Mouse (Mus musculus): ENCODE measurements around the gene D630023F18Rik.

Gene D630023F18Rik

DNA sequence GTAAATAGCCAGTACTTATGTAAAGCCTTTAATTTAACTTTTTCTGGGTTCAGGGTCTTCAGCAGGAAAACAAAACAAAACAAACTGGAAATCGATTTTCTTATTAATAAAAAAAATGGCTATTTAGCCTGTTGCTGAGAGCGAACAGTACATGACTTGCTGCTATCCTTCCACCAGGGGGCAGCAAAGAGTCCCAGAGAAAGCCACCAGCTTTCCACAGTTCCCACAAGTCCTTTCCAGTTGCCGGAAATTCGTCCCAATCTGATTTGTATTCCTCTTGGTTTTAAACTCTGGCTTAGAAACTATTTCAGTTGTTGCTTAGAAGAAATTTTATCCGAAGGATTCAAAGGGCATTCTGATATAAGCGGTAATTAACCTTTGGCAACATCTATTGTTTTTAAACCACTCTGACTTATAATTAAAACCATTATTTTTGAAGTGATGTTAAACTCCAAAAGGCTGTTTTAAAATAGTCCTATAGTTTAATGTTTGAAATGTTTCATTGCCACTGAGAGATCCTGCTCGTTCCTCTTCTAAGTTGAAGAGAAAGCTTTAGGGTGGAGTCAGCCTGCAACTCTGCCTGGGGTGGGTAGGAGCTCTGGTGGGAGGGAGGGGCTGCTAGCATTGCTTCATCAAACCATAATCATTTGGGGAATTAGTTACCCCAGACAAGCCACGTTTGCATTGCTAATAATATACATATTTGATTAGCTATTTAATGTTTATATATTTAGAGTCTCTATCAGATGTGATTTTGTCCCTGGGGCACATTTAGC lies 10.8 kb downstream of the D630023F18Rik start:
- in situ Hi-C loops (cut with MboI, MseI), result no loop called here

DNA sequence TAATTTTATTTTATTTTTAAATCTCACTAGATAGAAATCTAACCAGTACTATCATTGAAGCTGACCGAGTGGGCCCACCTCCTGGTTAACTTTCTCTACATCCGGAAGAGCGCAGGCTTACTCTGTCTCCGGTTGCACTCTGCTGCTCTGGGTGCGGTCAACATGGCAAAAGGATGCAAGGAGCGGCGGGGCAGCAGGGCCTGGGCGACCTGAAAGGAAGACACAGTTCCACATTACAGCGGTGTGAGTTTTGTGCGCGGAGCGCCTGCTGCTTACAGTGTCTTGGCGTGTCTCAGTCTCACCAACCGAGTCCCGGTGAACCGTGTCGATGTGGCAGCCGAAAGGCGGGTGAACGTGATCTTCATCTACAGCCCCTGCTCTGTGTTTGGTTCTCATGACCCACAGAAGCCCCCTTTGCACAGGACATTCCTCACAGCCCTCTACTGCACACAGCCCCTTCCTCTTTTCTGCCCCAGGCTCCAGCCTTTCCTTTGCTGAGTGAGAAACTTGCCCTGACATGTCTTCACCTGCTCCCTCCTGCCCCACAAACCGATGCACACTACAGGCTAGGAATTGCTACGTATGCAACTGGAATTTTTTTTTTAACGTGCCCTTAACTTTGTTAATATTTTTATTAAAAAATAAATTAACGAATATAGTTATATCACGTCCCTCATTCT lies 13.1 kb downstream of the D630023F18Rik start:
- in situ Hi-C loops (cut with MboI, MseI), result no loop called here

DNA sequence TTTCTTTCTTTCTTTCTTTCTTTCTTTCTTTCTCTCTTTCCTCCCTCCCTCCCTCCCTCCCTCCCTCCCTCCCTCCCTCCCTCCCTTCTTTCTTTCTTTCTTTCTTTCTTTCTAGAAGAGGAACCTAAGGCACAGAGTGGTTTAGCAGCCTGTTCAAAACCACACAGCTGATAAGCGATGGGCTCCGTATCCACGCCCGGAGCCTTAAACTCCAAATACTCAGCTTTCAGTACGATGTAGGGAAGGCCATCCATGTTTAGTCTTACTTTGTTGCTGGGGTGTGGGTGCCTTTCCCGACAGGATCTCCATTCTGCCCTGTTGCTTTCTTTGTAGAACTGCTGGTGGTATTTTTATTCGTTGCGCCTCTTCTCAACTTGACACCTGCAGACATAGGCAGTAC lies 13.8 kb downstream of the D630023F18Rik start:
- in situ Hi-C loops (cut with MboI, MseI), result no loop called here

DNA sequence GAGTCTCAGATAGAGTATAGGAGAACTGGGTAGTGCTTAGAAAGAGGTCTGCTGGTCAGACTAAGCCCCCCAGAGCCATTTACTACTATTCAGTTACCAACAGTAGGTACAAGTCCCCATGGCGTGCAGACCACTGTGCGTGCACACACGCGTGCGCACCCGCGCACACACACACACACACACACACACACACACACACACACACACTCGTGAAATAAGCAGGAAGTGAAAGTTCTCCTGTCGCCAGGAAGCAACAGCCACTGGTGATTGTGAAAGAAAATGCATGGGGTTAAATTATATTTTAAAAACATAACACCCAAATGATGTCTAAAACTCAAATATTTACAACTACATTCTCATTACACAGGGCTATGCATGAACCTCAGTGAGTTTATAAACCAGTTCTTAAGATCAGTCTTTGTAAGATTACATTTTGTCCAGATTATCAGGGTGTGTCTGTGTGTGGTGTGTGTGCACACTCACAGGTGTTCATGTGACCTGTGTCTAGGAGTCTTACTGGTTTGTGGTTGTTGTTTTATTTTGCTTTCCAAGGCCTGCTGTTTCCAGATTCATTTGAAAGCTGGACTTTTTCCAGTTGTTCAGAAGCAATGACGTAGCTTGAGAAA lies 15.2 kb downstream of the D630023F18Rik start:
- in situ Hi-C loops (cut with MboI, MseI), result no loop called here

DNA sequence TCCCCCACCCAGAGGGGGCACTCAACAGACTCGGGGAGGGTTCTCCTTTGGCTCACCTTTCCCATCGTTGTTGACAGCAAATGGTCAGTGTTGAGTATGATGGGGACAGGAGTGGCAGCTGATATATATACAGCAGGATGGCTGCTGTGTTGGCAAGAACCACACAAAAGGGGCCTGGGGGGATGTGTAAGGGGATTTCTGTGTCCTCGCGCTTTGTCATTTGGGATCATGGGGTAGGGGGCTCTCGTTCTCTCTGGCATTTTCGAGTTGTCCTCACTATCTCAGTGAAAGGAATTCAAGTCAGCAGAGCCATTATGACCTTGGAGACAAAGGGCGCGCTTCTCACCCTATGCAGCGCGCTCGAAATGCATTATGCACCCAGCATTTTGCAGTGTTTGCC lies 19.7 kb downstream of the D630023F18Rik start, which contains the start of gene Cryga:
Gene Cryga (minus strand): TSS at position 101 of the 400 bp plus-strand sequence.
- in situ Hi-C loops (cut with MboI, MseI), result no loop called here

DNA sequence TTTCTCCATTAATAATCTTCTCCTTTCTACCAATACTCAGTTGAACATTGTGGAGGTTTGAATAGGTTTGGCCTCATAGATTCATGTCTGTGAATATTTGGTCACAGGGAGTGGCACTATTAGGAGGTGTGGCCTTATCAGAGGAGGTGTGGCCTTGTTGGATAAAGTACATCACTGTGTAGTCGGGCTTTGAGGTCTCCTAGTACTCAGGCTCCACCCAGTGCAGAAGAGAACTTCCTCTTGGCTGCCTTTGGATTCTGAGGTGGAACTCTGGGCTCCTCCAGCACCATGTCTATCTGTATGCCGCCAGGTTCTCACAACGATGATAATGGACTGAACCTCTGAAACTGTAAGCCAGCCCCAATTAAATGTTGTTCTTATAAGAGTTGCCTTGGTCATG lies 26.1 kb downstream of the D630023F18Rik start:
- in situ Hi-C loops (cut with MboI, MseI), result no loop called here

DNA sequence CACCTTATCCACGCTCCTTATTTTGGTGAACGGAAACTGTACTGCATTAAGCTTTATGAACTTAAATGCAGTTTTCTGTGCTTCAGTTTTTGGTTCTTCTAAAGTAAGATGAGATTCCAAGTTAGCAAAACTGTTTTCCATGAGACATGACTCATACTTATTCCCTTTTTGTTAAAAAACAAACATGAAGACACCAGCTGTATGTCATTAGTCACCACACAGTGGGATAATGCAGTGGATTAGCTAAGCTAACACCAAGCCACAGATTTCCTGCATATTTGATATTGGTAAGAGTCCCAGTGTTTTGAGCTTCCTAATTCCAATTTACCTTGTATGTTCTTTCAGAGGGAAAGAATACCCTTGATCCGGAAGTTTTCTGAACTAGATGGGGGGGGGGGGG lies 31.4 kb downstream of the D630023F18Rik start:
- in situ Hi-C loops (cut with MboI, MseI), result no loop called here

DNA sequence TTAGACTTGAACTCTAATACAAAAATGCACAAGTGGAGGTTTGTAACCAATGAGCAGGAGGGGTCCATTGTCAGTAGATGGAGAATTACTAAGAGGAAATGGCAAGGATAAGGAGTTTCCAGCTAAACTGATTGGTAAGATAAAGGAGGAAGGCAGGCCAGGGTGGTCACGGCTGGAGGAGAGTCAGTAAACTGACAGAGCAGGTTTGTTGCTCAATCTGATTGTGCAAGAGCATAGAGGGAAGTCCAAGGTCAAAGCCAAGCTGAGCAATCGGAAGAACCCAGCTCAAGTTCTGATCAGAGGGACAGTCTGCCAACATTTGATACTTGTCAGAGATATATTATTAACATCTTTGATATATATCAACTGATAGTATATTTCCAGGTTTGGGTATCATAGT lies 32.6 kb downstream of the D630023F18Rik start:
- in situ Hi-C loops (cut with MboI, MseI), result no loop called here

DNA sequence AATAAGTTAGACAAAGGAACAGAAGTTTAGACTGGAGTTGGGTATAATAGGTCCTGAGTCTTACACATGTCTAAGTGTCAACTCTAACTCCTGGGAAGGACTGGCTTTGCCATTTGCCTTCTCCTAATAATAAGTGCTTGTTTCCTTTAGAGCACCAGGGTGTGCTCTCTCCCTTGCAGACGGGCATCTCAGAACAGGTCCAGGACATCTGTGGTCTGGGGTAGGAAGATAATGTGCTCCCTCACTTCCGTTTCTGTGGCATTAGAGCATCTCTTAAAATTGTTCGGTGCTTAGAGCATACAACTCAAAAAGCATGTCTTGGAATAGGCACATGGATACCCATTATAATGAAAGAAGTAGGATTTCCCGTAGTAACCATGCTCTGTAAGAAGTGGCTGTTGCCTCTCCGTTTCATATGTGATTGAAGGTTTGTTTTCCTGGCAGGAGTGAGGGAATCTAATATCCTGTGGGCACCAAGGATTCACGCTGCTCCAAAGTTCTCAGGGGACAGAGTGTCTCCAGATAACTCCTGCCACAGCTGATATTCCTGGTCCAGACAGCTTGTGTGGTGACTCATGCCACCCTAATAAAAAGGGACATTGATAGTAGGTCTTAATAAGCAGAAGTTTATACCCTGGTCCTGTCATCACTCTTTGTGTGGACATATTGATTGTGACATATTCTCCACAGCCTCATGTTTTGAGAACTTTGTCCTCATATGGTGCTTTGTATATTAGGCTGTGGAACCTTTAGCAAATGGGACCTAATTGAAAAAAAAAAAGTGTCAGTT lies 34.3 kb downstream of the D630023F18Rik start:
- in situ Hi-C loops (cut with MboI, MseI), result no loop called here

DNA sequence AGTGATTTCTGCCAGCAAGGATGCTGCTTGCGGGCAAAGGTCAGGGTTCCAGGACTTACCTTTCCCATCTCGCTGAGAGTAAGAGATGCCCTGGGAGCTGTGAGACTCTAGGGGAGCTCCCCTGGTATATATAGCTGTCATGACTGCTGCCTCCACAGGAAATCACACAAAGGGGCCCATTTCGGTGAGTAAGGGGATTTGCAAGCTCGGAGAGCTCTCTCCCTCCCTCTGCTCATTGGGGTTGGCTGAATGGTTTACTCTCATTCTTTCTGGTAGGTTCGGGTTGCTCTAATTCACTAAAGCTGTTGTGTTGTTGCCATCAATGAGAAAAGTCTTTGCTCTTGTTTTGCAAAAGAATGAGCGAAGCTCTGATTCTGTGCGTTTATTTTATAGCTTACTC lies 40.8 kb downstream of the D630023F18Rik start, which contains the start of gene Crygb:
Gene Crygb (minus strand): TSS at position 101 of the 400 bp plus-strand sequence.
- in situ Hi-C loops (cut with MboI, MseI), result no loop called here

DNA sequence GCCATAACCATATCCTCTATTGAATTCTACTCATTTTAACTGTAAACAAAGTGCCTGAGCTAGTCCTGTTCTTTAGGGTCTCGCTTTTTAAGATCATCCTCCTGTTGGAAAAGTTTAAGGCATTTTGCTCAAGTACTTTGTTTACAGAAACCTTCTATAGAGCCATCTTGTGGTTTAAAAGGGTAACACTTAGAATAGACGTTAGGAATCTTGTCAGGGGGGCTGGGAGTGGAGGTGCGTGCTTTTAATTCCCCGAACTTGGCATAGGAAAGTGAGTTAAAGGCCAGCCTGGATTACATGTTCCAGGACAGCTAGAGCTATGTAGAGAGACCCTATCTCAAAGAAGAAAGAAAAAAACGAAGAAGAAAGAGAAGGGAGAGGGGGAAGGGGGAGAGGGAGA lies 47.4 kb downstream of the D630023F18Rik start:
- in situ Hi-C loops (cut with MboI, MseI), result no loop called here

DNA sequence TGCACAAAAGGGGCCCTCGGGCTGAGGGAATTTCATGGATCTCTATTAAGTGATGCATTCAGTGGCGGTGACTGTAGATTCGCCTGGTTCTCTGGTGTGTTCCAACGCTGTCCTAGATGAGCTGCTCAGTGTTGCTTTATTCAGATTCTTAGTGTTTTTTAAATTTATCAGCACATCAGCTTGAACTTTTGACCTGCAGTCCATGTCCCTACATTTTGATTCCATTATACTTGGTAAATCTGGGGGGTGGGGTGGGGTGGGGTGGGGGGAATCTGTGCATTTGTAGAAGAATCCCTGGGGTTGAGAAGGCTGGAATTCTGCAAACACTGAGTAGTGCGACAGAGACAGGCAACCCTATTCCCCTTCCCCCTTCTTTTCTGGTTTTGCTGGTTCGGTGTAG lies 49.4 kb downstream of the D630023F18Rik start, which contains the start of gene Crygc:
Gene Crygc (minus strand): TSS at position 101 of the 400 bp plus-strand sequence.
- in situ Hi-C loops (cut with MboI, MseI), result no loop called here

DNA sequence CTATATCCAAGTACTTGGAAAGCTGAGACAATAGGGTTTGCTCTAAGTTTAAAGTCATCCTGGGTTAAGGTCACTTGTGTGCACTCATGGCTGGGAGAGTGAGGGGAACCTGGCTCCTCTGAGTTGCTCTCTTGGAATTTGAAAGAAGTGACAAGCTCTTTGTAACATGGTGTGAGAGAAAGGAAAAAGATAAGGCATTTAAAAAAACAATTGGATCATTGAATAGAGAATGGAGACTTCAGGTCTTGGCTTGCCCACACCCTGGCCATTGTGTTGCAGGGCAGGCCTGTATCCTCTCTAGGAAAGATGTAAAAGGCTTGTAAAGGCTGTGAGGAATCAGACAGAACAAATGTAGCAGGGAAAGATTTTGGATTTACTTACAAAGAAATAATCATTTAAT lies 55.2 kb downstream of the D630023F18Rik start:
- in situ Hi-C loops (cut with MboI, MseI), result no loop called here

DNA sequence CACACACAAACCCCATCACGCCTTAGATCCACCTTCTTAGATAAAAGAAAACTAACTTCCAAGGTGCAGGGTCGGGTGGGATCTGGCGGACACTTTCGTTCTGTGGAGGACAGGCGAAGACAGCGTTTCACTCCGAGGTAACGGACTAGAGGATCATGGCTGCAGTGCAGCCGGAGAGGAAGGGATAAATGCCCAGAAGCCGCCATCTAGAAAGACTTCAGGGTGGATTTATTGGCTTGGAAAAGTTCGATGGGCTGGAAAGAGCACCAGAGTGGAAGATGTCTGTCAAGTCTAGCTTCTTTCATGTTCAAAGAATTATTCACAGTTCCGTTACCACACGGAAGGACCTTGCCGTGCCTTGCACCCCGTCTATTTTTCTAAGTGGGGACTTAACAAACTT lies 58.8 kb downstream of the D630023F18Rik start:
- in situ Hi-C loops (cut with MboI, MseI), result no loop called here

DNA sequence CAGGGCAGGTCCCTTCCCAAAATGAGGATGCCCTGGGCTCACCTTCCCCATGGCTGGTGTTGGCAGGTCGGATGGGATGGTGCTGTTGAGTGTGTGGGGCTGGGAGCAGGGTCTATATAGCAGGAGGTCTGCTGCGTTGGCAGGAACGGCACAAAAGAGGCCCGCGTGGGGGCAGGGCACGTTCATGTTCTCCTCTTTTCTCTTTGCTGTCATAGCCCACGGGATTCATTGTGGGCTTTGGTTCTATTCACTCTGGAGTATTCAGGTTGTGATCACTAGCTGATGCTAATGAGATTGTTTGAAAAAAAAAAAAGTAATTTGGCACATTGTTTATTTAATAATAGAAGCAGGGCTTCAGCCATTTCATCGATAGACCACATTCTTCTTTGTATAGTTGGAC lies 59.7 kb downstream of the D630023F18Rik start, which contains the start of gene Crygd:
Gene Crygd (minus strand): TSS at position 101 of the 400 bp plus-strand sequence.
- in situ Hi-C loops (cut with MboI, MseI), result no loop called here

Measured in T-helper 2 cell (primary cell).